Mouse (Mus musculus): Measurements from ENCODE around the gene Smim24.

- no peak for TF ChIP-seq POLR2A (IDR thresholded peaks at IDR 0.05; ENCODE audit: insufficient read depth, low read depth, low read length)
- TF ChIP-seq CTCF (IDR thresholded peaks at IDR 0.05; ENCODE audit: insufficient read depth, low read depth, low read length), result no peak
Measured at GRCm38 (mm10) chr10:81377362-81377664, 15.5 kb upstream of the Smim24 start.
